Mouse (Mus musculus): ENCODE results near the gene Tppp. TPM values are rescaled to one million over a fixed set of nuclear protein-coding genes. Genes with fewer than 3 reads are reported as not detected.
A peak's percentile ranks its signal among the peaks of the same experiment; 100 is the strongest.

Tppp gene
- polyA plus RNA-seq, 1 experiment from 2014 or later, result 5.1 TPM

DNA sequence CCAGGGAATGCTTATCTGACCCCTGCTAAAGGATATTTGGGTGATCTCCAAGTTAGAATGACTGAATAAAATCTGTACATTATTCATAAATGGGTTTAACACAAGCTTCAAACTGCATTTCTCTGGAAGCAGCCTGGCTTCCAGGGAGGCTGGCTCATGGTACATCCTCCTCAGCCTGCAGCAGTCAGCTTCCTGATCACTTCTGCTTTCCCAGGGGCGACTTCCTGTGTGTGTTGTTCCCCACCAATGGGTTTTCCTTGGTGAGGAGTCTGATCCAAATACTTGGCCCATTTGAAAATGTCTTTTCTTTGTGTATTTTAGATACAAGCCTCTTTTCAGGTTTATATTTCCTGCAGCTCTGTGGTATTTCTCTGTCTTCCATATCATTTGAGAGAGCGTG, 19.8 kb downstream of the Tppp start:
- Histone ChIP-seq H3K4me2 (no peak overlapping the region), H3K4me1 (peaks cover 5% of the 10 kb centered on the region; the same call in 1 of the 2 replicates), H3K9me3 (no peaks in the 10 kb centered on the region), H3K27me3 (no peaks in the 10 kb centered on the region), H3K9ac (no peak overlapping the region), H3K36me3 (replicated peaks) (peaks cover 17% of the 10 kb centered on the region), H3K4me3 (replicated peaks) (no peak overlapping the region), H3K27ac (no peak overlapping the region)
- ATAC-seq (ENCODE audit: low FRiP score), result no peak
- 86% methylated on average over 2 of the region's 2 CpGs for WGBS

DNA sequence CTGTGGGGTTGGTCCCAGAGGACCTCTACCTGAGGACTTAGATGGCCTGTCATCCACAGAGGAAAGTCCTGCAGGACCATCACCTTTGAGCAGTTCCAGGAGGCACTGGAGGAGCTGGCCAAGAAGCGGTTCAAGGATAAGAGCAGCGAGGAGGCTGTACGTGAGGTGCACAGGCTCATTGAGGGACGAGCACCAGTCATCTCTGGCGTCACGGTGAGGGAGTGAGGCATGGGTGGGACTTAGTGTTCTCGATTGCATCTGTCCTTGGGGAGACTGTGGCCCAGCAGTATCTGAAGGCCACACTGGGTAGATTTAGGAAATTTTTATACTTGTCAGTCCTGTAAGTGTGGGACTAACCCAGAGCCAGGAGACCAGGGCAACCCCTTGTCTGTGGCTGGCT, 21.5 kb downstream of the Tppp start:
- 88% methylated on average over 7 of the region's 7 CpGs for WGBS
- H3K9ac ChIP-seq, result no peak overlapping the region
- ATAC-seq (ENCODE audit: low FRiP score), result no peak

DNA sequence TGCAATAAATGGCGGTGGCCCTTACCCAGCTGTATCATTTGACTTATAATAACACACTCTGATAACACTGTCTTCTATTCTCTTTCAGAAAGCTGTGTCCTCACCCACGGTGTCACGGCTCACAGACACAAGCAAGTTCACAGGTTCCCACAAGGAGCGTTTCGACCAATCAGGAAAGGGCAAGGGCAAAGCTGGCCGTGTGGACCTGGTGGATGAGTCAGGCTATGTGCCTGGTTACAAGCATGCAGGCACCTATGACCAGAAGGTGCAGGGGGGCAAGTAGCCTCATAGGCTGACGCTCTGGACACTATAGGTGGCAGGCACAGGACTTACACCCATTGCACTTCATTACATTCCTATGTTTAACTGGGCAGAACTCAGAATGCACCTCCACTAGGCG, 21.9 kb downstream of the Tppp start:
- 84% methylated on average over 8 of the region's 8 CpGs for WGBS
- ATAC-seq (ENCODE audit: low FRiP score), result no peak

More for the DNA sequence above, 21.5 kb downstream of the Tppp start:
- H3K27me3 ChIP-seq, result no peaks in the 10 kb centered on the region
- no peak overlapping the region for H3K4me3 ChIP-seq (replicated peaks)
- no peak overlapping the region for H3K27ac ChIP-seq
- peaks cover 17% of the 10 kb centered on the region for H3K36me3 ChIP-seq (replicated peaks)
- no peak overlapping the region for H3K4me2 ChIP-seq
- H3K4me1 ChIP-seq, result no peaks in the 10 kb centered on the region
- no peaks in the 10 kb centered on the region for H3K9me3 ChIP-seq

DNA sequence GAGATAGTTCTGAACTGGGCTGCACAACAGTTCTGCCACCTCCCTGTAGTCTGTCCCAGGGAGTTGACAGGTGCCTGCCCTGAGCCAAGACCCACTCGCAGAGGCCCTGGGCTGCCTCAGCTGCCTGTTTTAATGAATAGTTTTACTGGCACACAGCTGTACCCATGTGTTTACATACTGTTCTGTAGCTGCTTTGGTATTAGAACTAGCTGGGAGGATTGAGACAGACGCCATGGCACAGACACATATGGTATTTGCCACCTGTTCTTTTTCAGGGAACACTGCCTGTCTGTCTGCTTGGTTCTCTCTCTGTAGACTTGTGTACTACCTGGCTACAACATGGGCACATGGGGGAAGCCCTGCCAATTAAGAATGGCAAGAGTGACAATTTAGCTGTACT, 25.5 kb downstream of the Tppp start:
- no peaks in the 10 kb centered on the region for H3K9me3 ChIP-seq
- no peak overlapping the region for H3K27ac ChIP-seq
- no peak for ATAC-seq (ENCODE audit: low FRiP score)
- H3K9ac ChIP-seq, result no peak overlapping the region
- H3K4me1 ChIP-seq, result no peaks in the 10 kb centered on the region
- H3K4me3 ChIP-seq (replicated peaks), result no peak overlapping the region
- no peaks in the 10 kb centered on the region for H3K27me3 ChIP-seq
- peaks cover 32% of the 10 kb centered on the region for H3K36me3 ChIP-seq (replicated peaks)
- 87% methylated on average over 2 of the region's 2 CpGs for WGBS
- H3K4me2 ChIP-seq, result no peak overlapping the region

More for the DNA sequence above, 21.9 kb downstream of the Tppp start:
- Histone ChIP-seq H3K36me3 (replicated peaks) (peaks cover 17% of the 10 kb centered on the region), H3K9me3 (no peaks in the 10 kb centered on the region), H3K4me2 (no peak overlapping the region), H3K4me1 (no peaks in the 10 kb centered on the region), H3K4me3 (replicated peaks) (no peak overlapping the region), H3K9ac (no peak overlapping the region), H3K27me3 (no peaks in the 10 kb centered on the region), H3K27ac (no peak overlapping the region)

DNA sequence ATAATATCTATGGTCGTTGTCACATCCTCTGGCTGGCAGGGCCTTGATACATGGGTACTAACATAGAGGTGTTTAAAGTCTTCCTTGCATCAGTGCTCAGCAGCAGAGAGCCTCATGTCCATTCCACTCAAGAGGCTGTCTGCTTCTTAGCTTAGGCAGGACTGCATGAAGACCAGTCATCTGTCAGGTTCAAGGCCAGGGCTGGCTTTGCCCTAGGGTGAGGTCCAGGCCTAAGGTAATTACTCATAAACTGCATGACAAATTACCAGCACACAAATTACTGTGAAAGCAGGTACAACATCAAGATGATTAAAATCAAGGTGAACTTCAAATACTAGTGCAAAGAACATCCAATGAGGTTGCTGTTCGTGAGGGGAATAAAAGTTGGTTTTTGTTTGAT, 26.6 kb downstream of the Tppp start:
- H3K9ac ChIP-seq, result no peak overlapping the region
- no peak overlapping the region for H3K27ac ChIP-seq
- peaks cover 42% of the 10 kb centered on the region for H3K36me3 ChIP-seq (replicated peaks)
- no peaks in the 10 kb centered on the region for H3K4me1 ChIP-seq
- no peak overlapping the region for H3K4me3 ChIP-seq (replicated peaks)
- no peaks in the 10 kb centered on the region for H3K27me3 ChIP-seq
- 88% methylated on average over 2 of the region's 2 CpGs for WGBS
- H3K9me3 ChIP-seq, result no peaks in the 10 kb centered on the region
- no peak overlapping the region for H3K4me2 ChIP-seq
- ATAC-seq (ENCODE audit: low FRiP score), result no peak

DNA sequence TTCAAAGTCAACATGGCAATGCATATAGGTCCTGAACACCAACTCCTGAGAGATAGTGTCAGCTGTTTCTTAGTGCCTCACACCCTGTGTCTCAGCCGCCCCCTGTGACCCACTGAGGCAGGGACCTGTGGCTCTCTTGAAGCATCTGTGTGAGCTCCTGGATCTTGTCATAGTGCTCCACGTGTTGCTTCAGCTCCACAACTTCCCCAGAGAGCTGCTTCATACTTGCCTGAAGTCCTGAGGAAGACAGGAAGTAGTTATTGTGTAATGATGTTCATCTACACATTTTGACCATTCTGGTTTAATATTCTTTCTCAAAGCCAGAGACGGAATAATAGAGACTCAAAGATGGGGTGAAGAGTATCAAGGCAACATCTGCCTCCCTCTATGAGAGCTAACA, 30.7 kb downstream of the Tppp start:
- Histone ChIP-seq H3K4me3 (replicated peaks) (no peak overlapping the region), H3K9ac (no peak overlapping the region), H3K27ac (no peak overlapping the region), H3K27me3 (no peaks in the 10 kb centered on the region), H3K36me3 (replicated peaks) (peaks cover 61% of the 10 kb centered on the region), H3K4me2 (no peak overlapping the region), H3K9me3 (no peaks in the 10 kb centered on the region), H3K4me1 (no peaks in the 10 kb centered on the region)
- no peak for ATAC-seq (ENCODE audit: low FRiP score)
- 86% methylated on average over 3 of the region's 3 CpGs for WGBS

DNA sequence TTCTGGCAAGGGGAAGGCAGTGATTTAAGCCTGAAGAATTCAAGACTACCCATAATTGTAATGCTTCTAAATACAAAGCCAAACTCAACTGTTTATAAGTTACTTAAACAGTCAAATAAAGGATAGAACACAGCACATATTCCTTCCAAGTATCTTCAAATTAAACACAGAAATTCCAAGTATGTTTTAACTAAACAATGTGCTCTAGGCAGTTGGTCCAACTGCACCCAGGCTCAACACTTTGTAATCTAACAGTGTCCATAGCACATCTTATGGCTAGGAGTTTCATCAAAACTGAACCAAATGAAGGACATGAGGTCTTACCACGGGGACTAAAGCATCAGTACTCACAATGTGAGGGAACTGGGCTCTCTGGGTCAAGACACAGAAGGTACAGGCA, 47.0 kb downstream of the Tppp start:
- Histone ChIP-seq H3K9ac (no peak overlapping the region), H3K36me3 (replicated peaks) (peaks cover 29% of the 10 kb centered on the region), H3K27ac (no peak overlapping the region), H3K4me2 (no peak overlapping the region), H3K4me1 (peaks cover 4% of the 10 kb centered on the region; the same call in 1 of the 2 replicates), H3K4me3 (replicated peaks) (no peak overlapping the region), H3K27me3 (no peaks in the 10 kb centered on the region), H3K9me3 (no peaks in the 10 kb centered on the region)
- WGBS, result 88% methylated on average over 1 of the region's 1 CpGs
- ATAC-seq (ENCODE audit: low FRiP score), result no peak

DNA sequence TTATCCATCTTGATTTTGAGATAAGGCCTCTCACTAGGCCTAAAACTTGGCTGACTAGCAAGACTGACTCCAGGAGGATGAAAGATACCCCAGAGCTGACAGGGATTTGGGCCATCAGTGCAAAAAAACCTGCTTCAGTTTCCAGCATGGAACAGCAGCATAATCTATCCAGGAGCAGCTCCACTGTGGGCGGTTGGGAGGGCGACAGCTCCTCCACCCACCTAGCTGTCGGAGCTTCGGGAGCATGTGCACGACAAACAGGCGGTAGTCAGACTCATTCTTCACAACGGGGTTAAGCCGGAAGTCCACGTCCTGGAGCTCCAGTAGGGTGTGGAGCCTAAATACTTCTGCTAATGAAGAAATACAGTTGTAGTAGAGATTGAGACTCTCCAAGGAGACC, 48.9 kb downstream of the Tppp start:
- H3K9ac ChIP-seq, result no peak overlapping the region
- H3K9me3 ChIP-seq, result no peaks in the 10 kb centered on the region
- peaks cover 6% of the 10 kb centered on the region; the same call in 1 of the 2 replicates for H3K4me1 ChIP-seq
- 94% methylated on average over 9 of the region's 9 CpGs for WGBS
- H3K27ac ChIP-seq, result no peak overlapping the region
- H3K4me2 ChIP-seq, result no peak overlapping the region
- ATAC-seq (ENCODE audit: low FRiP score), result no peak
- no peak overlapping the region for H3K4me3 ChIP-seq (replicated peaks)
- H3K36me3 ChIP-seq (replicated peaks), result peaks cover 23% of the 10 kb centered on the region
- H3K27me3 ChIP-seq, result no peaks in the 10 kb centered on the region

DNA sequence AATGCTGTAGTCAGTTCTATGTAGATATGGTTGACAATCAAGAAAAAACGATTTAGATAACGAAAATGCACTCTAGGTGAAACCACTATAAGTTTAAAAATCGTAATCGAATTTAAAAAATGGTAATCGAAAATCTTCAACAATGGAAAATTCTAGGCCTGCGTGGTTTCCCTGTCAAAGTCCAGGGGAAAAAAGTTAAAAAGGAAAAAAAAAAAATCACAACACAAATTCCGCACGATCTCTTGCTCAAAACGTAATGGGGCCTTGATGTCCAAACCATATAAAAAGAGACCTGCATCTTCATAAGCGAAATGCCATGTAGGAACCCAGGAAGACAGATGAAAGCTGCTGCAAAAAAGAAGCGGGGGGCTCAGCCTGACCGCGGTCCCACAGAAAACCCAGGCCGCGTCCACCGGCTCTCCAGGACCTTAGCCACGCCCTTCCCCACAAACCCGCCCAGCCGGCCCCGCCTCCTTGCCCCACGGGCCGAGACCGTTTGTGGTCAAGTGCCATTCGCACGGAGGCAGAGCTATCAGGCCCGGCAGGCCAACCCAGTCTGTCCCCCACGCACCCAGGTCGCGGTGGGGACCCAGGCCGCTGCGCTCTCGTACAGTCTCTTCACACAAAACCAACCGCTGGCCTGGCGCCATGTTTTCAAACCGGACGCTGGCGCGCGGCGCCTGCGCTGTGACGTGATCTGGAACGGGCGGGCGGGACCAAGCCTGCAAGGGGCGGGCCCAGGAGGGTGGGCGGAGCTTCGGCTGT, 52.6 kb downstream of the Tppp start, which contains the start of gene Cep72:
Cep72 (minus strand) TSS at position 687 of the 765 bp plus-strand sequence.
- H3K27ac ChIP-seq, result peak within 1 kb of the TSS; percentile 85
- WGBS, result 4% methylated on average over 48 of the region's 48 CpGs
- H3K4me2 ChIP-seq, result peak within 1 kb of the TSS; percentile 52
- peaks cover 11% of the 10 kb centered on the region for H3K36me3 ChIP-seq (replicated peaks)
- peak within 1 kb of the TSS; percentile 68 for H3K9ac ChIP-seq
- H3K27me3 ChIP-seq, result no peaks in the 10 kb centered on the region
- ATAC-seq (ENCODE audit: low FRiP score), result peak; percentile 99
- H3K4me1 ChIP-seq, result peaks cover 6% of the 10 kb centered on the region; the same call in 1 of the 2 replicates
- peak within 1 kb of the TSS; percentile 86 for H3K4me3 ChIP-seq (replicated peaks)
- no peaks in the 10 kb centered on the region for H3K9me3 ChIP-seq

DNA sequence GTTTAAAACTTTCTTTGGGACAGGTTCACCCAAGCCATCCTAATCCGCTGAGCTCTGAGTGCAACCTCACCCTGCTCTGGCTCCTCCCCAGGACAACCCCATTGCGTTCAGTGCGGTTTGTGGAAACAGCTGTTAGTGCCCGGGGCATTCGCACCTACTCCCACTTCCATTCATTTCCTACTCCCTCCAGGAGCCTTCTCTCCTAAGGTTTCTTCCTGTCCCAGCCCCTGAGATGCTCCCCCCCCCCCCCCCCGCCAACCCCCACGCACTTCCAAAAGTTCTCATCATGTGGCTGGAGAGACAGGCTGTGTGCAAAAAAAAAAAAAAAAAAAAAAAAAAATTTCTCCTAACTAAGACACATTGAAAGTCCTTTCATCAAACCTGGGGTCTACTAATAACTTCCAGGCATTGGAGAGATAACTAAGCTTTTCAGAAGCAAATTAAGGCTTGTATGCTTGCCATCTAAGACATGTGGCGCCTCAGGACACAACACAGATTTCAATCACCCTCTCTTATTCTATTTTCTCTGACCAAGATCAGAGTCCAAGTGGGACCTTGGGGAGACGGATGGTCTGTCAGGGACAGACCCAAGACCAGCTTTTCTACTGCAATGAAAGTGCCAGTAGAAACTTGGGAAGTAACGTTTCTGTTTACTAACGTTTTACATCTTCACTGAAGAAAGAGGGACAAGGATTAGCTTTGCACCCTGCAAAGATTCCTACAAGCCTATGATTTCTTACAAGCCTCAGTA, 53.3 kb downstream of the Tppp start:
- peak overlapping the region; percentile 52 for H3K4me2 ChIP-seq
- peaks cover 8% of the 10 kb centered on the region for H3K36me3 ChIP-seq (replicated peaks)
- H3K27ac ChIP-seq, result no peak overlapping the region
- H3K4me3 ChIP-seq (replicated peaks), result peak overlapping the region; percentile 86
- ATAC-seq (ENCODE audit: low FRiP score), result no peak
- no peaks in the 10 kb centered on the region for H3K27me3 ChIP-seq
- H3K9ac ChIP-seq, result peak overlapping the region; percentile 68
- peaks cover 6% of the 10 kb centered on the region; the same call in 1 of the 2 replicates for H3K4me1 ChIP-seq
- 33% methylated on average over 9 of the region's 11 CpGs for WGBS
- no peaks in the 10 kb centered on the region for H3K9me3 ChIP-seq

DNA sequence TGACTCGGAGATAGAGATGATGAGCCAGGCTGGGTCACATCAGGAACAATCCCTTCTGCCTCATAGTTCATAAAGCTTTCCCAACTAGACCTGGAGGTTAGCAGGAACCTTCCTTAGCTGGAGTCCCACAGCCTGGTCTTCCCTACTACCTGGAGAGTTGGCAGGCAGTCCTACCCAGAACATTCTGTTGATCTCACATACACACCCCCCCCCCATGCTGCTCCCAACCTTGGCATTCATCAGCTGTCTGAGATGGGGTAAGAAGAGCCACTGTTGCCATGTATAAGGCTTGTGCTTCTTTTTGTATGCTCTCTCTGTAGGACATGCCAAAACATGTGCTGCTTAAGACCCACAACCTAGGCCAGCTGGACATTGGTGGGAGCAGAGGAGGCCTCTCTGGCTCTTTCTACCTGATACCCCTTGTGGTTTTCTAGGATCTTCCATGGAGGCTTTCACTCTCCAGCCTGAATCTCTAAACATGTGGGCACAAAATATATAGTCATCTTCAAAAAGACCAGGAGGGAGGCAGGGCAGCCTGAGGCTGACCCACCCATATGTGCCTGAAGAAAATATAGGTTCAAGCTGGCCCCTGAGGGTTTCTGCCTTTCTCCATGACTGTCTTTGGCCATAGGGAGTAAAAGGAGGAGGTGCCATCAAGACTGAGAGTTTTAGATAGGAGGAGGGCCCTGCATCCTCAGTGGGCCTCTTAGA, 54.3 kb downstream of the Tppp start:
- Histone ChIP-seq H3K4me2 (no peak overlapping the region), H3K27ac (no peak overlapping the region), H3K9me3 (no peaks in the 10 kb centered on the region), H3K27me3 (no peaks in the 10 kb centered on the region), H3K4me1 (peaks cover 6% of the 10 kb centered on the region; the same call in 1 of the 2 replicates), H3K36me3 (replicated peaks) (no peaks in the 10 kb centered on the region), H3K9ac (no peak overlapping the region), H3K4me3 (replicated peaks) (no peak overlapping the region)
- WGBS, result 83% methylated on average over 1 of the region's 1 CpGs
- no peak for ATAC-seq (ENCODE audit: low FRiP score)

DNA sequence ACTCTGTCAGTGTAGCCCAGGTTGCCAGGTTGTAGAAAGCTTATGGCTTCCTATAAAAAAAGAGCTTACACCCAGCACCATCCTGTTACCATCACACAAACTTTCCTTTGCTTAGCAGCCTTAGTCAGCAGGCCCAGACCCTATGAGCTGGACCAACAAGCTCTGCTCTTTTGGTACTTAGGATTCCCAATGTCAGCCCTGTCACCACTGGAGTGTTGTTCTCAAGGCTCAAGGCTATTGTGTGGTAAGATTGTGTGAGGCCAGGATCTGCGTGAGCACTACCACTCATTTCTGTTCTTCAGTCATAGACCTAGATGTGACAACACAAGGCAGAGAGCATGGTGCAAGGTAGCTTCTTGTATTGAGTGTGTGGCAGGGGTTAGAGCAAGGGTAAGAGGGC, 57.4 kb downstream of the Tppp start:
- Histone ChIP-seq H3K4me1 (no peaks in the 10 kb centered on the region), H3K27me3 (no peaks in the 10 kb centered on the region), H3K36me3 (replicated peaks) (no peaks in the 10 kb centered on the region), H3K4me2 (no peak overlapping the region), H3K9ac (no peak overlapping the region), H3K4me3 (replicated peaks) (no peak overlapping the region), H3K27ac (no peak overlapping the region), H3K9me3 (no peaks in the 10 kb centered on the region)
- WGBS, result 84% methylated on average over 1 of the region's 1 CpGs
- no peak for ATAC-seq (ENCODE audit: low FRiP score)
